Mouse (Mus musculus) urinary bladder, postnatal 4 days (tissue): ENCODE measurements at regions not wholly inside any gene's neighbourhood (a gene's known extent, or its start where the extent isn't known, plus 50 kb on each side); places are given as distances from the start of the nearest gene placed in this dataset.
"Not testable (repeated sequence)": the region's sequence is repeated elsewhere in the genome, so short reads cannot be mapped to it uniquely, and the experiment has no call there.

Experiments used
- DNase-seq, 2 experiments: peaks; one replicate each; pipeline ENCODE4 v3.0.0; 2021 to 2022; ENCODE audit warnings: low spot score in 2 of 2

DNA sequence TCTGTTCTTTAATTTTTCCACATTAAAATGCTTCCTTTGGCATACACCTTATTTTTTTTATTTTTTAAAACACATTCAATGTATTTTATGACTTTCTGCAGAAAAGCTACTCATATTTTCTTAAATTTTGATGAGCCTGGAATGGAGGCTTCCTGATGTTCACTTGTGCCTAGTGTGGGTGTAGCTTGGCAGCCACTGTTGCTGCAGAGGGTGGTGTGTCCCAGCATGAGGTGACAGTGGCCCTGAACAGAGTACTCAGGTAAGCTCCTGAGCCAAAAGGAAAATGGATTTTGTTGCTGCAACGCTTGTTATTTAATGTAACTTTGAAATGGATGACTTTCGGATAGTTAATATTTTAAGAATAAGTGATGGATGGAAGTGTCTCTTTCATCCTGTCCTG lies 170.6 kb downstream of the Eipr1 start:
- no peak for DNase-seq

DNA sequence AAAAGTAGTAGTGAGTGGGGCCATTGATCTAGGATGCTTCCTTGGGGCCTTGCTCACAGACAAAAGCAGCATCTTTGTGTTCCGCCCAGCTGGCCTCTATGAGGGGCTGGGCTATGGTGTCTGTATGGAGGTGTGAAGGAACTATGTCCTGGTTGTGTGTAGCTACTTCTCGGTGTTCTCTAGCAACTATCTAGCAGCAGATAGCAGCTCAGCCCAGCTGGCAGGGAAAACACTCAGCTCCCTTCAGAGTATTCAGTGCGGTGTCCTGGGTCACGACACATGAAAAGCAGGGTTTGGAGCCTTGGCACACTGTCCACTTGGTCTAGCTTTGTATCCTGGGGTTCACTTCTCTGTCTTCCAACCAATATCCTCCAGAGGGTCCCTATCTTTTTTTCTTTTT lies 173.6 kb downstream of the Eipr1 start:
- DNase-seq: no peak

DNA sequence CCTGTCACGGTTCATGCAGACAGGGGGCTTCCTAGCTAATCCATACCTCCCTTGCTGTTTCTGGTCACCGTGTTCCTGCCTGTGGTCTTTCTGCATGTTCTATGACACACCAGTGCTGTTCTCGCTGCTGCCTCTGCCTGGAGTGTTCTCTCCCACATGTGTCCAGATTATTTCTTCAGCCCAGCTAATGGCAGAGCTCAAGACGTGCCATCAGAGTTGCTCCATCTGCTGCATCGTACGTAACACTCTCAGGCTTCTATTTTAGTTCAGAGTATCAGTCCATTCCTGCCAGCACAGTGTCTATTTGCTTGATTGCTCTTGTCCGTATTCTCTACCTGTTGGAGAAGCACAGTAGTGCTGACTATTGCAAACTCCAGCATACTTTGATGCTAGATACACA lies 188.3 kb downstream of the Eipr1 start:
- DNase-seq: no peak

DNA sequence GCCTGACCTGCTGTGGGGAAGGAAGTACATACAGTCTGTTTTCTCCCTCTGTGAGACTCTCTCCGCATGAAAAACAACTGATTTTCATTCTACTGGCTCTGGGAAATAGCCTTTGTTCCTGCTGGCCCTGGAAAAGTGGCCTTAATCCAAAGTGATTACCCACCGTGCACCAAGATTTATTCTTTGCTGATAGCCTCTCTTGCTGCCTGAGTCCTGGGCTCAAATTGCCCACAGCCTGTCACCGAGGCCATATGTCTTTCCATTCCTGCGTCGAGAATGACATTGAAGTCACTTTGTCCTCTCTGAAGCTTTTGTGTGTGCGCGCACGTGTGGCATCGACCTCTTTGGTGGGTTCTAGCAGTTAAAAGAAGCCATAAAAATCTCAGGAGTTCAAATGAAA lies 197.3 kb downstream of the Eipr1 start:
- no peak for DNase-seq

DNA sequence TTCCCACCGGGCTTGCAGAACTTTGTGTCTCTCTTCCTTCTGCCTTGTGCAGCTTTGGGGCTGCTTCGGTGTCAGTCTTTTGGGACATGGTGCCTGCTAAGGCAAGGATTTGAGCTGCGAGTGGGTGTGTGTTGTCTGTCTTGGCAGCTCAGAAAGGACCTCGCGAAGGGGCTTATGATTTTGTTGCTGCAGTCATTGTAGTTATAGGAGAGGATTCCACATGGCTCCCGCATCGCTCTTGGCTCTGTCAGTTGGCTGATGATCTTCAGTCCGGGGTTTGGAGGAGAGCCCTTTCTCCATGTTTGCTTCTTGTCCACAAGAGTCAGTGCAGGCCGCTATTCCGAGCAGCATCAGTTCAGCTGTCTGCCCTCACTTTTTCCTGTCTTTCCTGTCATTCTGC lies 197.7 kb downstream of the Eipr1 start:
- DNase-seq: no peak

DNA sequence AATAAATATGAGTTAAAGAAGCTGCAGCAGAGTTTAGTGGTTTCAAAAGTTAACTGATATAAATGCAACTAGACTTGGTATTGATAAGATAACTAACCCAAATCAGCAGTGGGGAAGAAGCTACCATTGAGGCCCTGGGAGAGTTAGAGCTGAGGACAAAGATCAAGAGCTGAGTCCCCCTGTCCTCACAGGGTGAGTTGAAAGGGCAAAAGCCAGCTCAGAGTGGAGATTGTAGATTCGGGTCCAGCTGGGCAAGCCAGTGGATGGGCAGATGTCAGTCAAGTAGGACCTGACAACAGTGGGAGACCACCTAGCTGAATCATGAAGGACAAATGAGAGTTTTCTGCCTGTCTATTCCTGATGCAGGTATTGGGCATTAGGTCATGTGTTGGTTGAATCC lies 205.6 kb downstream of the Eipr1 start:
- DNase-seq: no peak

DNA sequence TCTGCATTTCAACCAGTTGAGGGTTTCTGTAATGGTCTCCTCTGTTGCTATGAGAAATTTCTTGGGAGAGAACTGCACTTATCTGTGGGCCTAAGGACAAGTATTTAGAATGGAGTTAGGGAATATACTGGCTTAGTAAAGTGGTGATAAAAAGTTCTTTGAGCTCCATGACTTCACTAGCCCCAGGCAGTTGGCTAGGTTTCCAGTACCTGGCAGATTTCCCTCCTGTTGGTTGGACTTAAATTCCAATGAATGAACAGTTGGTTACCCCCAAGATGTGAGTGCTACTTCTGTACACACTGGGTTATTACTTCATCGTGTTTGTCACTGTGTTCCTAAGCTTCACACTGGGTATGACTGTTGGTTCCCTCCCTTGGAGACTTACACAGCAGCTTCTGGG lies 207.1 kb downstream of the Eipr1 start:
- no peak for DNase-seq

DNA sequence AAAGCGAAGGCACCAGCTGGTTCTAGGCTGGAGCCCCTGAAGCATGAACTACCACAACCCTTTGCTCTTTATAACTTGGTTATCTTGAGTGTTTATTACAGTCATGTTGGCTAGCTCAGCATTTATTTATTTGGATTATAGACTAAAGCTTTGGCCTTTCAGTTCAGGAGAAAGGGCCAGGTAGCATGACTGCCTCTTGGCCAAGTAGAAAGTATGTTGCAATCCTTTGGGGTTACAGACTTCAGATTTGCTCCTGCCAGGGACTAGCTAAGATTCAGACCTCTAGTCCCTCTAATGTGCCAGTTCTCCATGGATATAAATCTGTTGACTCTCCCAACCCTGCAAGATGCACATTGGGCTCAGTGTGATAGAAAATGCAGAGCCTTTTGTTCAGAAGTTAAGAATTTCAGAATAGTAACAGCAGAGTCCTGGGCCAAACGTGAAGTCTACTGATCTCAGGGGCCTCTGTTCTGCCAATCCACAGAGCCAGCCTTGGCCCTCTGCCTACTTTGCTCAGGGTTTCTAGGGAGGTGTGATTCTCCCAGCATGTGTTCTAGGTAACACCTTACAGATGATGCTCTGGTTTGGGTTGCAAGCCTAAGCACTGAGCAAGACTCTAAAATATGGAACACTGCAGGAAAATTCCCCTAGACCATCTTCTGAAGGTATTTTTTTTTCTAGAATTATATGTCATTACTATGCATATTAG lies 218.2 kb downstream of the Eipr1 start:
- DNase-seq: no peak

DNA sequence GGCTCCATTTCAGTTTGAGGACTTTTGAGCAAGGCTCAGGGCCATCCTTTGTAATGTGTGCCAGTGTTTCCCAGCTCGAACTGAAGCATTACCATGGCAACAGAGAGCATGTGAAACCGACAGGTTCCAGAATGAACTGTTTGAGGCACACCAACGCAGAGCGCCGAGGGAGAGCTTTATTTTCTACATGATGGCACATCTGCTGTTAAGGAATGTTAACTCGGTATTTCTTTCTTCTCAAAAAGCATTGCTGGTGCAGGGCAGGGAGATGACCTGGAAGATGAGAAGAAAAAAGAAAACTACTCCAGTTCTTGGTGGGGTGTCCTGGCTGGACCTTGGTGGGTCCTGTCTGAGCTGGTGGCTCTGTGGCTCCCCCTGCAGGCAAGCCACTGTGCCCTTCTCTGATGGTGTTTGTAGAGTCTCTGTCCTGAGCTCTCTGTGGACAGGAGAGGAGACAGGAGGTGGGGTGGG lies 223.0 kb downstream of the Eipr1 start:
- no peak for DNase-seq

DNA sequence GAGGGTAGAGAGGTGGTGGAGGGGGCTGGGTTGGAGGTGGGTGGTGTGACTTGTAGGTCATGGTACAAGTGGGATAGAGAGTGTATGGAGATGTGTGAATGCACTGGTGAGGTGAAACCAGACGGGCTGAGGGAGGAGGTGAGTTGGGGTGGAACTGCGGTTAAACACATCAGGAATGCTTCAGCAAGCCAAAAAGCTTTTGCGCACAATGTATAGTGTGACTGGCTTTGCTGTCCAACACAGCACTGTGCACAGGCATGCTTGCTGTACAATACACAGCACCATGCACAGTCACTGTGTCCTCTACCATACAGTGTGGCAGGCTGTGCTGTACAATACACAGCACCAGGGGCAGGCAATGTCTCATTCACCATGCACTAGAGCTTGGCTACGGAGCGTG lies 223.6 kb downstream of the Eipr1 start:
- no peak for DNase-seq

DNA sequence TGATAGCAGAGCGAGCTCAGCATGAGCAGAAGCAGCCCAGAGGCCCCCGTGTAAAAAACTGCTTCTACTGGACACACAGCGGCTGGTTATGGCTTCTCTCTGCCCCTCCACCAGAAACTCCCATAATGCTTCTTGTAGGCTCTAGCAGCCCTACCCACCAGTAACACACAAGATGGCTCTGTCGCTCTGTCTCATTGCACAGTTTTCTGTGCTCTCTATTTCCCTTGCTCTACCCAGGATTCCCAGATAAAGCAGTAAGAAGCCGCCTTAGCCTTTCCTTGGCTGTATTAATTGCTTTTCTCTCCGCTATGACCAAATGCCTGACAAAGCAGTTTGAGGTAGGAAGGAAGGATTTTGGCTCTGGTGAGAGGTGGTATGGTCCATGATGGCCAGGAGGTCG lies 228.1 kb downstream of the Eipr1 start:
- DNase-seq: no peak

DNA sequence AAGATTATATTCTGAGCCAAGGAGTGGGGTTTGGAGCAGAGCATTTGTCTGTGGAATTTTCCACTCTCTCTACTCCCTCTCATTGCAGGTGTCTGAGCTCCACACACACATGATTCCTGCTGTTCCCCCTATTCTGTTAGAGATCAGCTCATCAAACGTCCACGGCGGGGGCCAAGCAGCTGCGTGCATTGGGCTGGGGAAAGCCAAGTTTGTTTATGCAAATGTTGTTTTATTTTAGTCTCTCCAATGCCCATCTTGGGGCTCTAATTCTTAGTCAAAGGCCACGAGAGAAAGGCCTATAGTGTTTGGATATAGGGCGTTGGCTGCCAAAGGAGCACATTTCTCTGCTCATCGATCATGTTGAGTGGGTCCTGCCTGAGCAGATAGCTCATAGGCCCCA lies 234.6 kb downstream of the Eipr1 start:
- DNase-seq: no peak

DNA sequence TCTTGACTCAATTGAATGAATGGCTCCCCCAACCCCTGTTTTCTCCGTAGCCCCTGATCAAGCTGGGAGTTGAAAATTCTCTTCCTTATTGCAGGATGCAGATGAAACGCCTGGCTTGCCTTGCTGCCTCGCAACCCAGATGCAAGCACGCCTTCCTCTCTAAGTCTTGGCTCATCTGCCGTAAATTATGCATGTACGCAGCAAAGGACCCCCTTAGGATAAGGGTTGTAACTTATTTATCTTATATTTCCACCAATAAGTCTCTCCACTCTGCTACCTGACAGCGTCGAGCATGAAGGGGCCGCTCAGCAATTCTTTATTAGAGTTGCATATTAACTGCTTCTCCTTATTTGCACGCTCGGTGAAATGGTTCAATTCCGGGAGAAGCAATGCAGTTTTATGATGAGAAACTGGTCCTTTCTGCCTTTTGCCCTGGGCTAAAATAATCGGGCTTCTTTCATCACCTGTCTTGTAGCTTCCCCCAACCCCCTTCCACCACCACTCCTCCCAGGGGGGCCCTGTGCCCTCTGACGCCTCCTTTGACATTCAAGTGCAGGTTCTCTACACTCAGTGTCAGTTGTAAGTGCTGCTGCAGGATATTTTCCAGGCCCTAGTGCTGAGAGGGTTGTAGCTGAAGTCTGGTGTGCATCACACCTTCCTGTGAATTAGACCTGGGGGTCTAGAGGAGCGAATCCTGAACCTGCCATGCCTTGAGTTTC lies 246.0 kb downstream of the Eipr1 start:
- DNase-seq: no peak

DNA sequence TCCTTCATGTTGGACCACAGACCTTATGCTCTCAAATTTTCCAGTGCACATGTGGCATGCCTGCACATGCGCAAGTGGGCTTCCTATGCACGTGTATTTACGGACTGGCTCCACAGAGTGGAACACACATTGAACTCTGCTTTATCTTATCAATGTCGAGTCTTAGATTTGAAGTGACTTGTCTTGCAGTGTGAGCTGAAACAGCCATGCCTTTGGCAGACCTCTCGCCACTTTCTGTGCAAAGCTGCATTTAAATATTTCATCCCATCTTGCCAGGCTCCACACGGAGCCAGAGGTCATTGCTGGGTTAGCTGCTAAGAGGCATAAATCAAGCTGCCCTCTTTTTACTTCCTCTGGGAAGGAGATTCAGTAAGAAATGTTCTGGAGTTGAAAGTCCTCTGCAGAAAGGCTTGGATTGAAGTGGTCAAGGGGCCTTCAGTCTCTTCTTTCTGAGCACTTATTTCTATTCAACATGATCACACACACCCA lies 248.4 kb downstream of the Eipr1 start:
- no peak for DNase-seq

DNA sequence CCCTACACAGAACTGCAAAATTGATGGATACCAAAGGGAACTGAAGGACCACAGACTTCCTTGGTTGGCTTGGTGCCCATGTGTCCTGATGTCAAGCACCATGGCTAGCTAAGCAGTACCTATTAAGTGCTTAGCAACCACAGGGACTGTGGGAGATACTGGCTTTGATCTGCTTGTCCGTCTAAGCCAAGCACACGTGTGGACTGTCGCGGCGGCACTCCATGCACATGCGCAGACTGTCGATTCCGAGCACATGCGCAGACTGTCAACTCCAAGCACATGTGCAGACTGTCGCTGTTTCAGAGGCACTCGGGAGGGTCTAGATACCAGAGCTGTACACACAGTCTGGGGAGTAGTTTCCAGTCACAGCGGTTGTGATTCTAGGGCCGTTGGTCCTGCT lies 252.9 kb downstream of the Eipr1 start:
- DNase-seq: no peak

DNA sequence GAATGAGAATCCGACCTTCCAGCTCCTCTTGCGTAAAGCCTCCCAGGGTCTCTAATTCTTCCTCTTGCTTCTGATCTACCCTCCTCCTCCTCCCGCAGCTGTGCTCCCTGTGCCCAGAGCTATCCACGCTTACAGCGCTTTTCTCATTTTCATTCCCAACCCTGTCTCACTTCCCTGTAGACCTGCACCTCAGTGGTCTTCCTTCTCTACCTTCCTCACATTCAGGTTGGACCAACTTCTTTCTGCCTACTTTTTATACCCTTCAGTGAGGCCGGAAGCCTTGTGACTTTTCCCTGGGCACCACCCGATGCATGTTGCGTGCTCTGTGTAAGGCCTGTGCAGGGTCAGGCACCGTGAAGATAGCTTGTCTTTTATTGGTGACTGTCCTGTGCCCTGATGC lies 263.0 kb downstream of the Eipr1 start:
- DNase-seq: peak in 1 of 2 experiments; percentile 54

DNA sequence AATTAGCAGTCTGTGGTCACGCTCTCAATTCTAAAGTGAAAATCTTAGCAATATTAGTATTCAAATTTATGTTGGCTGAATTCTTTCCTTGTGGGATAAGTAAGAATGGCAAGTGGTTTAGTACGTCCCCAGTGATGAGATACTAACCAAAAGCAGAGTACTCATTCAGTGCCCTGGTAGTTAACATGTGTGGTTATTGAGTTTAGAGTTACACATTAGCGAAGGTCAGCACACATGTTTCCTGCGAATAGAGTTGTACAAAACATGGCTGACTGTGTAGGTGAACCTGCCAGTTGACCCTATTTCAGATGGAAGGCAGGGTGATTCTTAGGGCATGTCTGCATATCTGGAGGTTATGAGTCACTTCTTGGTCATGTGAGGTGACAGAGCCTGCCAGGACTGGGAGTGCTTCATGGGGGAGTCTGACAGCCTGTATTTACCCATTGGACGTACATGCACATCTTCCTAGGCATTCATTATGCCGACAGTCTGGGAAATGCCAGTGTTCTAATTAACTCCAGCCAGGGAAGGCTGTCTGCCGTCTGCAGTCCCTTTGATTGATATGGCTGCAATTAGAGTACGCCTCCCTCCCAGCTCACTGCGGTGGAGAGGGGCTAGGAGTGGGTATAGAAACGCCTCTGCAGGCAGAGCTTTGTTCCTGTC lies 263.7 kb downstream of the Eipr1 start:
- peak in 1 of 2 experiments; percentile 26 for DNase-seq

DNA sequence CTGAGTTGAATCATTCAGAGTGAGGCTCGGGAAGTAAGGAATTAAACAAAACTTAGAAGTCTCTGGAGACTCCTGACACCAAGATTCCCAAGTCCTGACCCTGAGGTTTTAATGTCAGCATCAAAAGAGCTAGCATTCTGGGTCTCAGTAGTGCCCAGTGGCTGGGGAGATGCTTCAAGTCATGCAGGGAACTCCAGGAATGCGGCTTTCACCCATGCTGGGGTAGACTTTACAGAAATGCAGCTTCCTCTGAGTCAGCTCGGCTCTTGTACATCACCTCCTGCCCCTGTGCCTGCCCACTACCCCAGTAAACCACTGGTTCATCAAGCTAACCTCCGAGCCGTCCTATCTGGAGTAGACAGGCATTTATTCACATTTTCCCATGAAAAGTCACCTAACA lies 269.5 kb downstream of the Eipr1 start:
- peak in 1 of 2 experiments; percentile 19 for DNase-seq

DNA sequence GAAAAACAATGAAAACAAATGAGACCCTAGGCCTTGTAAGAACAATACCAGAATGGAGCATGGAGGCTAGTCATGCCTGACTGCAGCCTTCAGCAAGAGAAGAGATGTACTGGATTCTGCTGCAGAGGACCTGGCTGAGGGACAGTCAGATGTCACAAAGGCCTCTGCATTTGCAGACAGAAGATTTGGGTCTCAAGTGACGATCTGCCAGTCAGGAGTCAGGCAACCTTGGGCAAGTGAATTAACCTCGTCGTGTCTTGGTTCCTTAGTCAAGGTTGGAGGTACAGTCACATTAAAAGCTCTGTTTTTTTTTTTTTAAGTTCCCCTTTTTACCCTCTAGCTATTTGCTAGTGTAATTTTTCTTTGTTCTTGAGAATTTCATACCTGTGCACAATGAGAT lies 276.6 kb downstream of the Eipr1 start:
- peak in 1 of 2 experiments; percentile 53 for DNase-seq

DNA sequence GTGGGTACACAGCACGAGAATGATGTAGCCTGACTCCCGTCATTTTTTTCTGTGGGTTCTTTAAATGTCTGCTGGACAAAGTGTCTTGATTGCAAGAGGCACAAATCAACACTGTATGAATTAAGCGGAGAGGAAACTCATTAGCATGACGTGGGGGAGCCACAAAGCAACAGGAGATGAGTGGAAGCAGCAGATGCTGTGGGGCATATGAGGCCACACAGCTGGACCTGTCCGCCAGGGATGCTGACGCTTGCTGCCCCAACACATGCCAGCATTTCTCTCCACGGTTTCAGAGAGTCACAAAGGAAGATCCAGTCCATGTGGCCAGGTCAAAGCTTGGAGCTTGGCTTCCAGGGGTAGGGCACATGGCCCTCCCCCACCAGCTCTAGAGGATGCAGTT lies 277.9 kb downstream of the Eipr1 start:
- DNase-seq: no peak

DNA sequence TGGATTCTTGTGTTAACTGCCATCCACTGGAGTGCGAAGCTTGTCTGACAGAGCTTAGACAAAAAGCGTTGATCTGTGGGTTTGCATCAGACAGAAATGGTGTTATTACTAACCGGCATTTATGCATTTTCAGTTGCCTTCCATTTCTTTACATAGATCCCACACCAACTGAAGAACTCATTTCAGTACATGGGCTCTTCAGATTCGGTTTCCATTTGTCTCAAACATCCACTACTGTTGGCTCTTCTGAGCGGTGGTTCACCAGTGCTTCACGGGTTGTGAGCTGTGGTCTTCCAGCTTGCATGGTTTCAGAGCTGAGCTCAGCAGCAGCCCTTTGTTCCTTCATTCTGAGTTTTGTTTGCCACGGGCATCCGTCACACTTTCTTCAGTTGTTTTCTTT lies 294.4 kb downstream of the Eipr1 start:
- peak in 1 of 2 experiments; percentile 19 for DNase-seq

DNA sequence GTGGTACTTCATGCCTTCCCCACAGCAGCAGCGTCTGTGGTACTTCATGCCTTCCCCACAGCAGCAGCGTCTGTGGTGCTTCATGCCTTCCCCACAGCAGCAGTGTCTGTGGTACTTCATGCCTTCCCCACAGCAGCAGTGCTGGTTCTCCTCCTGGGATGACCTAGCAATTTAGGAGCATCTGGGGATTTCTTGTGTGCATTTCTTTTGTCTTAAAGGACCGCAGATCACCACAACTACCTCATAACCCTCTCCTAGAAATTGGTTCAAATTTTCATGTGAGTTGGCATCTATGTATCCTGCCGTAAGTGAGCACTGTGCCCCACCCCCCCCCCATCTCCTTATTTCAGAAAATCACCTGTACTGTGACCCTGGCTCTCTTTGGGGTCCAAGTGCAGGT lies 297.0 kb downstream of the Eipr1 start:
- not testable (repeated sequence) for DNase-seq

DNA sequence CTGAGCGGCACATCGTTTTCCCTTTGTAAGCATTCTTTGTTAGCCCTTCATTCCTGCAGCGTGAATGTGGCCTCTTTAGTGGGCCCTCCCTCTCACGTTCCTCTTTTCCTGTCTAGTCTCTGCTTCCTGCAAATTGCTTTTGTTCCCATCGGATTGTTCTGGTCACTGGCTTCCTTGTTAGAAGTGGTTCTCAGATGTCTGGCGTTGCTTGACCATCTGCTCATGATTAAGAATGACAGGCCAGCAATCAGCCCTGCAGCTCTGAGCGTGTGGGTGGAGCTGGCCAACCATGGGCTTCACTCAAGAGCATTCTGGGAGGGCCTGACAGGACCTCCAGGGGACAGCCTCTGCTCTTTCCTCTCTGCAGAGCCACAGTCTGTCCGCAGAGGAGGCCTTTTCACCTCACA lies 297.5 kb downstream of the Eipr1 start:
- DNase-seq: no peak
